Mouse (Mus musculus): ENCODE data around the gene Kars. TPM values are rescaled to one million over a fixed set of nuclear protein-coding genes. Genes with fewer than 3 reads are reported as not detected.

Kars gene
- total RNA-seq, 2 experiments from 2014 or later, result 83.3 to 96.7 TPM

DNA sequence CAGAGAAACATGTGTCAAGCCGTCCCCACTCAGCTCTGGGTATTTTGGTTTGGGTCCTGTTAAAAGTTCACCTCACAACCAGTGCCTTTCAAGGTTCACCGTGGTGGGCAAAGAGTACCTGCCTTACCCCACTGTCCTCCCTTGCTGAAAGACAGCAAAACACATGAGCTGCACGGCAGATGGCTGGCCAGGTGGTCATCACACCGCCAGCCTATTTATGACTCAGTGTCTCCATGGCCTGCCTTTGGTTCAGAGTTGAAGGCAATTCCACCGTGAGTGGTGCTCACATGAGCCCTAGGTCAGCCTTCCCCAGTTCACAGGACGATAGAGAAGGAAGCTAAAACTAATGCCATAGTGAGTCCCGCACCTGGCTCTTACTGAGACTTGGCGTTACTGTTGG is 63.2 kb downstream of the Kars start:
- no peak for DNase-seq (ENCODE audit: low spot score in 2 of 2)

DNA sequence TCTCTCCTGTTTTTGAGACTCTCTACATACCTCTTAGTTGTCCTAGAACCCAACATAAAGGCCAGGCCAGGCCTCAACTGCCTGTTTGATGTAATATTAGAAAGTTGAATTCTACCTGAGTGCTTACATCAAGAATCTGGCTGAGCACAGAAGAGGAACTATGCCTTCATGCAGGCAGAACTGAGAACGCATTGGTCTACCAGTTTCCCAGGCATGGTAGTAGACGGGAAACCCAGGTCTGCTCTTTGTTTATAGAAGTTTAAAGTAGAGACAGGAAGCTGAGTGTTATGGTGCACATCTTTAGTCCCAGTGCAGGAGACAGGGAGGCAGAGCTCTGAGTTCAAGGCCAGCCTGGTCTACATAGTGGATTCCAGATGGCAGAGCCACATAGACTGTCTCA is 64.0 kb downstream of the Kars start:
- DNase-seq (ENCODE audit: low spot score in 2 of 2), result no peak

DNA sequence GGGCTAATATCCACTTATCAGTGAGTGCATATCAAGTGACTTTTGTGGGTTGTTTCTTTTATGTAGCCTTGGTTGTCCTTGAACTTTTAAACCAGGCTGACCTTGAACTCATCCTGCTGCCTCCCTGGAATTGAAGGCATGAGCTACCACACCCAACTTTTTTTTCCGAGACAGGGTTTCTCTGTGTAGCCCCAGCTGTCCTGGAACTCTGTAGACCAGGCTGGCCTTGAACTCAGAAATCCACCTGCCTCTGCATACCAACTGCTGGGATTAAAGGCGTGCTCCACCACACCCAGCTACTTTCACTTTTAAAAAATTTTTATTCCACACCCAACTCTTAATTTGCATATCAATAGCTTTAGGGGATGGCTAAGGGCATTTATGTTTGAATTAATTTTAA is 67.6 kb downstream of the Kars start:
- DNase-seq (ENCODE audit: low spot score in 2 of 2), result no peak

Other genes starting within 250 kb of the Kars start
- gene Cfdp1, start 157.0 kb downstream of the Kars start, total RNA-seq (2021), result 100 to 1,000 TPM; 100 to 101 TPM
- gene Tmem170, start 134.6 kb downstream of the Kars start, total RNA-seq (2021), result 1 to 10 TPM; 3.4 to 4.1 TPM
- under 1 TPM; 0.48 to 0.89 TPM for gene Chst5, start 100.9 kb downstream of the Kars start, total RNA-seq (2021)
- gene Tmem231, start 77.4 kb downstream of the Kars start, total RNA-seq (2021), result 10 to 100 TPM in 1 of 2 experiments, 1 to 10 TPM in 1; 9.8 to 10.1 TPM
- gene Gabarapl2, start 70.6 kb downstream of the Kars start, total RNA-seq (2021), result 100 to 1,000 TPM; 193 to 198 TPM
- 1 to 10 TPM; 5.0 to 5.2 TPM for gene Adat1, start 19.0 kb downstream of the Kars start, total RNA-seq (2021)
- gene Terf2ip, start 75 bp upstream of the Kars start, total RNA-seq (2021), result 10 to 100 TPM; 37.1 to 37.9 TPM
- not detected for gene Gm6793, start 3.7 kb upstream of the Kars start, total RNA-seq (2021)